Mouse (Mus musculus): ENCODE measurements around the gene Nr1h5.

The Nr1h5 gene

DNA sequence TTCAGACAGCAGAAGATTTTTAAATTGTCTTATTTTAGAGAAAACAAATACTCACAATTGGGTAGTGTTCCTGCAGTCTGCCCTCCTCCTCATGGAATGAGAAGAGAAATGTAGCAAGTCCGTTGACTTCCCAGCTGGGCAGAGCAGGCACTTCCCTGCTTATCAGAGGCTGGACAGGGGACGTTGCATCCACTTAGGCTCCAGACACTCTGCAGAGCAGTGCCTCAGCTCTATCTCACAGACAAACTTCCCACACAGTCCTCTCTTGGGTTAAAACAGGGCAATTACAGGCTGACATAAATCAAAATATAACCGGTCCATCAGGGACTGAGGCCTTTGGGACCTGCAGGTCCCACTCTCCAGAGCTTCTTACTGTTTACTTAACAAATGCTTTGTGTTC is at the start of gene Nr1h5:
TSS of gene Nr1h5 (minus strand) at position 101 of the 400 bp plus-strand sequence.
- no peak for DNase-seq (ENCODE audit: low spot score in 2 of 2)

DNA sequence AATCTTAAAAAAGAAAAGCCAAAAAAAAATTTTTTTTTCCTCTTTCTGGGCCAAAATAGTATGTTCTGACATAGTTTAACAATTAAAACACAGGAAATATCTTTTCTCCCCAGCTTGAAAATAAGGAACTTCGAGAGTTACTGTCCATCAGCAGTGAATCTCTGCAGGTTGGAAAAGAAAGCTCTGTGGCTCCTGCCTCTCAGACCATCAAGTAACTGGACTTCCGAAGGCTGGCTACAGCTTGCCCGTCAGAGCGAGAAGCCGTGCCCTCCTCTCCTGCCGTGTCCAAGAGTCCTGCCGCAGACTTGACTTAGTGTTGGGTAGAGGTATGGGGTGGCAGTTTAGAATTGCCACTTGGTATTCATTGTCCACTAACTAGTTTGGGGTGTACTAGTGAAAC is 37.7 kb upstream of the Nr1h5 start:
- no peak for DNase-seq (ENCODE audit: low spot score in 2 of 2)

- DNase-seq (ENCODE audit: low spot score in 2 of 2) = no peak
Measured at GRCm38 (mm10) chr3:102997591-102997990, 33.7 kb upstream of the Nr1h5 start.

DNA sequence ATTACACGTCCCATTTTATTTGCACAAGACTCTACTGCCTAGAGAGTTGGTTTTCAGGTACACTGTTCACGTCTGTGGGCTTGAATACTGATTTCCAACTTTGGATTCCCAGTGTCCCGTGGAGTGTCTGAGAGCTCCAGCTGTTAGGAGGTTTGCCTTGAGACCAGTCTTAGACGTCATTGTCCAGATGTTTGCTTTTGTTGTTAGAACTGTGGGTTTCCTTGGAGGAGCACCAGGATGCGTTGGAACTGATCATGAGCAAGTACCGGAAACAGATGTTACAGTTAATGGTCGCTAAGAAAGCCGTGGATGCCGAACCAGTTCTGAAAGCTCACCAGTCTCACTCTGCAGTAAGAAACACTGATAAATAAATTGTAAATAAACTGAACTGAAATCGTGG is 33.1 kb upstream of the Nr1h5 start:
- DNase-seq (ENCODE audit: low spot score in 2 of 2) = no peak

DNA sequence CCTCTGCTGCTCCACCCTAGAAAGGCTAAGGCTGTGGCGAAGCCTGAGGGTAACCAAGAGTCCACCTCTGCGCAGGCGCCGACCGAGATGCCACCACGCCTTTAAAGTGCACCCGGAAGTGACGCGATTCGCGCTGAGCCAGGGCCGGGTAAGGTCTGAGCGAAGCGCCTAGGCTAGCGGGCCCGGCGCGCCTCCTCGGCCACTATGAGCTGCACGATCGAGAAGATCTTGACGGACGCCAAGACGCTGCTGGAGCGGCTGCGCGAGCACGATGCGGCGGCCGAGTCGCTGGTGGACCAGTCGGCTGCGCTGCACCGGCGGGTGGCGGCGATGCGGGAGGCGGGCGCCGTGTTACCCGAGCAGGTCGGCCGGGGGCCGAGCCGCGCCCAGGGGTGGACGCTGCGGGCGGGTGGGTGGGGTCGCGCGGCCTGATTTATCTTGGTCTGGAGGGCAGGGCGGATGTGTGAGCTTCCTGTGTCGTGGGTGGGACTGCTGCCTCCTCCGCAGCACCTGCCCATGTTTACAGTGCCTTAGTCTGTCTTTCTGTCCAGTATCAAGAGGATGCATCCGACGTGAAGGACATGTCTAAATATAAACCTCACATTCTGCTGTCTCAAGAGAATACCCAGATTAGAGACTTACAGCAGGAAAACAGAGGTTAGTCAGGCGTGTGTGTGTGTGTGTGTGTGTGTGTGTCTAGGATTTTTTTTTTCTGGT is 31.8 kb upstream of the Nr1h5 start, which contains the start of gene Sike1:
TSS of gene Sike1 (plus strand) at position 104 of the 717 bp plus-strand sequence.
- peak; percentile 95 to 96 for DNase-seq (ENCODE audit: low spot score in 2 of 2)

DNA sequence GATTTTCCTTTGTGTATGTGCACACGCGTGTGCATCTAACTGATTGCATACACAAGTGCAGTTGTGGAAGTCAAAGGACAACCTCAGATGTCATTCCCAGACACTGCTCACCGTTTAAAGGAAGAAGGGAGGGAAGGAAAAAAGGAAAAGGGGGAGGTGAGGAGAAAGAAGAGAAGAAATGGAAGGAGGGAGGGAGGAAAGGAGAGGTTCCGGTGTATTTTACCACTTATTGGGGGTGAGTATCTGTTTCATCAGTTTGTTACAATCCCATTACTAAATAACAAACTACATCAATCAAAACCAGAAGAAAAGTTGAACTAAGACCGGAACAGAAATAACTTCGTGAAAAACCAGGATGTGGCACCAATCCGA is 31.3 kb upstream of the Nr1h5 start:
- no peak for DNase-seq (ENCODE audit: low spot score in 2 of 2)

DNA sequence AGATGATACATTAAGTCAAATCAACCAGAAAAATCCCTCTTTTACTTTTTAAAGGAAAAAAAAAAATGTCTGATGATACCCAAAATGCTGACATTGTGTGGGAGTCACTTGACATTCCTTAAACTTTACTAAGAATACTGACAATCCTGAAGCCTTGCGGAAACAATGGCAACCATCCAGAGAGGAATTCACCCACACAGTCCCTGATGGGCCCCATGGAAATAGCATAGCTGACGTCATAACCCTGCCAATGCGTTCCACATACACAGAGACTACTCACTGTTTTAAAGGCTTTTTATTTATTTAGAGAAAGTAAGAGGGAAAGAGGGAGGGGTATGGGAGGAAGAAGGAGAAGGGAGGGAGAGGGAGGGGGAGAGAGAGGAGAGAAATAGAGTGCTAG is 29.0 kb upstream of the Nr1h5 start:
- no peak for DNase-seq (ENCODE audit: low spot score in 2 of 2)

DNA sequence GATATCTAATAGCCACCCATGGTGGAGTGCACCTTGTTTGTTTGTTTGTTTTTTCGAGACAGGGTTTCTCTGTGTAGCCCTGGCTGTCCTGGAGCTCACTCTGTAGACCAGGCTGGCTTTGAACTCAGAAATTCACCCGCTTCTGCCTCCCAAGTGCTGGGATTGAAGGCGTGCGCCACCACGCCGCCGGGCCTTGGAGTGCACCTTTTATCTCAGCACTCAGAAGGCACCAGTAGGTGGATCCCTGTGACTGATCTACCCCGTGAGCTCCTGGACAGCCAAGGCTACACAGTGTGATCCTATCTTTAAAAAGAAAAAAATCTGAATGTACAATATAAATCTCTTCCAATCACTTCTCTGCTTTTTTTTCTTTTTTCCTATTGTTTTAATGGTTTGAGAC is 27.1 kb upstream of the Nr1h5 start:
- DNase-seq (ENCODE audit: low spot score in 2 of 2) = no peak

GRCm38 (mm10) chr3:102980349-102980736 is 16.4 kb upstream of the Nr1h5 start:
- no peak for DNase-seq (ENCODE audit: low spot score in 2 of 2)

- DNase-seq (ENCODE audit: low spot score in 2 of 2) = no peak
Measured at GRCm38 (mm10) chr3:102979550-102980348, 15.8 kb upstream of the Nr1h5 start.

GRCm38 (mm10) chr3:102976906-102977305 is 13.0 kb upstream of the Nr1h5 start:
- DNase-seq (ENCODE audit: low spot score in 2 of 2) = no peak

DNA sequence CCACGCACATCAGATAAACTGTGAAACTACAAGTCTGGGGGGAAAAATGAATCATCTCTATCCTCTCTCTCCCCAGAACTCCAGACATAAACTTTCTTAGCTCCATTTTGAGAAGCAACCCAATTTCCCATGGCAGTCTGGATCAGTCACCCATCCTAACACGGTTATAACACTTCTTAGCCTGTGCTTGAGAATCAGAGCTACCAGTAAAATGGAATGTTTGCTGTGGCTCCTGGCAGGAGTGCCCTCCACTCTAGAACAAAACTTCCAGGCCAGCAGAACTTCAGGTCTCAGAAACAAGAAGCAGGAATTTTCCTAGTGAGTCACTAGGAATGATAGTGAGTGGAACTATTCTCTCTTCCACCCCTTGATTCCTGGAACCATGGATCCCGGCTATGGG is 6.6 kb upstream of the Nr1h5 start:
- no peak for DNase-seq (ENCODE audit: low spot score in 2 of 2)

- no peak for DNase-seq (ENCODE audit: low spot score in 2 of 2)
Measured at GRCm38 (mm10) chr3:102970067-102970466, 6.1 kb upstream of the Nr1h5 start.

- no peak for DNase-seq (ENCODE audit: low spot score in 2 of 2)
Measured at GRCm38 (mm10) chr3:102955596-102955995, 8.3 kb downstream of the Nr1h5 start.

DNA sequence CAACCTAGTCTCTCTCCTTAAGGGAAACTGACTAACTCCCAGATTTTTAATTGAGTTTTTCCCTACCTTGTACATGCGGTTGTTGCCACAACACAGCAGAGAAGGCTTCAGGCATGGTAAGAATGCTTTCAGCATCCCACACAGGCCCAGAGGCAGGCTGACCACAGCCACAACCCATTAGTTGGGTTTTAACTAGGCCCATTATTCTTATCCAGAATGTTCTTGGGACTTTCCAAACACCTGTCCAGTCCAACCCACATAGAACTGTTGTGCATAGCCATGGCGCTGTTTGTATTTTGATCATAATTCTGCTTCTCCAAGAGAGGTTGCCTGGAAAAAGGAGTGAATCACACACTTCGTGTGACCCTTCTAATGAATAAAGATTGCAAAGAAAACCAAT is 8.8 kb downstream of the Nr1h5 start:
- DNase-seq (ENCODE audit: low spot score in 2 of 2) = no peak

DNA sequence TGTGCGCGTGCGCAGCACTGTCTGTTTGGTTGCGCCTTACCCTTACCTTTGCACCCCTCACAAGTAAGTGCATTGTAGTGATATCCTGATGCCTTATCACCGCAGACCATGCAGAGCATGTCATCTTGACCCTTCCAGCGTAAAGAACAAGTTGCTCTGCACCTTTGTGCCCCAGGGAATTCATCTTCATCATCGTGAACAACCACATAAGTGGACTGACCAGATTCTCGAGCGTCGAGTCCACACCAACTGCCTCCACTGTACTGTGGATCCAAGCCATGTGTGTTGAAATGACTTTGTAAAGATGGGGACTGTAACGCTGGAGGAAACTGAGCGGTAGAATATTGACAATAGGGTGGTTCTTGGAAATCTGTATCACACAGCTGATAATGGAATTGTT is 9.5 kb downstream of the Nr1h5 start:
- no peak for DNase-seq (ENCODE audit: low spot score in 2 of 2)

DNA sequence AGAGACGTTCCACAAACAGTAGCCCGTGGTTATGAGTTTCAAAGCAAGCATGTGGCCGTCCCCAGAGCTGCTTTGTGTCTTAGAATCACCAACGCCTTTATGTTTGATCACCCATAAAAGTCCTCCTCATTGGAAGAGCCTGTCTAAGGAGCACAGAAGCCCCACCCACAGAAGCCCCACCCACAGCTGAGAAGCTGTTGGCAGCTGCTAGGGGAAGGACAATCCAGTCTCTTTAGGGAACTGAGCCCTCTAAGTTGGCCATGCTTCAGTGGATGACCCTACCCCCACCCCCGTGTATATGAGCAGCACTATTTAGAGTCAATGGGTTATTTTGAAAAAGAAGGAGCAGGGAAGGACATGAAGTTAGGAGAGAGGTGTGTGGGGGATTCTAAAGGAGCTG is 17.1 kb downstream of the Nr1h5 start:
- peak; percentile 40 to 41 for DNase-seq (ENCODE audit: low spot score in 2 of 2)

GRCm38 (mm10) chr3:102946312-102946711 is 17.6 kb downstream of the Nr1h5 start:
- no peak for DNase-seq (ENCODE audit: low spot score in 2 of 2)

GRCm38 (mm10) chr3:102938100-102938499 is 25.8 kb downstream of the Nr1h5 start:
- no peak for DNase-seq (ENCODE audit: low spot score in 2 of 2)

DNA sequence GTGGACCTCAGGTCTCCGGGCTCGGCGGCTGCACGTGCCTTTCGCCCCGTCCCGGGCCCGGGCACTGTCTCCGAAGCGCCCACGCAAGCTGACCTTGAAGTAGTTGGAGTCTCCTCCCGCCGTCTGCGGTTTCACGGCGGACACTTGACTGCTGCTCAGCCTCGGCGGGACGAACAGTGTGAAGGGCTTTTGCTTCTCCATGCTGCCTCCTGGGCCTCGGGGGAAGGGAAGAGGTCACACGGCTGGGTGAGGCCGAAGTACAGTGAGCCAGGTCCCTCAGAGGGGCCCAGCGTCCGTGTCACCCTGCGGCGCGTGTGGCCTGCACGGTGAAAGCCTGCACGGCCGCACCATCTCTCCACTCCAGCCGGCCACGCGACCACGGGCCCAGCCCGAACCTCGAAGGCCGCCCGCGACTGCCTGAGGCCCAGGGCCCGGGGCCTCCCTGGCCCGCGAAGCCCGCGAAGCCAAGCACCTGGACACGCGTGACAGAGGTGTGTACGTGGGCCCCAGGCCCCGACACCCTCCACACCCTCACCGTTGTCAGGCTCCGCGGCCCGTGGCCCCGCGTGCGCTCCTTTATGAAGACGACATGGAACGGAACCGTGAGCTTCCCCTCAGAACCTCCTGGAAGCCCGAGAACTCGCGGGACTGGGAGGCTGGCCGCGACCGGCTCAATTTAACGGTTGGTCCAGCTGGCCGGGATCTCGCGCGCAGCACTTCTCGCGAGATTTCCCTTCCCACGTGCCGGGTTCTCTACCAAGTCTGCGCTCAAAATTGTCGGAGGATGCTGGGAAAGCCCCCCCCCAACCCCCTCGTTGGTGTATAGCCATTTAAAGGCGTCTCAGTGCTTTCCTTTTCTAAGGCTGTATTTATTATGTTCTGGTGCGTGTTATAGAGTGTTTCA is 28.2 kb downstream of the Nr1h5 start, which contains the start of gene Sycp1:
TSS of gene Sycp1 (minus strand) at position 650 of the 904 bp plus-strand sequence.
- DNase-seq (ENCODE audit: low spot score in 2 of 2) = no peak

DNA sequence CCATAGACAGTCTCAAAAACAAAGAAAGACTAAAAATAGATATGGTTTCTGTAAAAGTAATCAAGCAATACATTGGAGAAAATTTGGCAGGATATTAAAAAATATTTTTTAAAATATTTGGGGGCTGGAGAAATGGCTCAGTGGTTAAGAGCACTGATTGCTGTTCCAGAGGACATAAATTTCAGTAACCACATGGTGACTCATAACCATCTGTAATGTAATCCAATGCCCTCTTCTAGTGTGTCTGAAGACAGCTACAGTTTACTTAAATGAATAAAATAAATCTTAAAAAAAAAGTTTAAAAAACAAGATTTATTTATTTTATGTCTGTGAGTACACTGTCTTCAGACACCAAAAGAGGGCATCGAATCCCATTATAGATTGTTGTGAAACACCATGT is 64.8 kb downstream of the Nr1h5 start:
- no peak for DNase-seq (ENCODE audit: low spot score in 2 of 2)

All from spleen, postnatal 36 days (tissue).